Mouse (Mus musculus) MEL (cell line): ENCODE results near the gene 1700025G04Rik. TPM values are rescaled to one million over a fixed set of nuclear protein-coding genes. Genes with fewer than 3 reads are reported as not detected.

Experiments
- DNase-seq: peaks from one replicate; pipeline ENCODE4 v3.0.0; 2011; ENCODE audit warnings: low read depth, low spot score
- H3K27ac ChIP-seq: 2 replicates; pipeline ENCODE4 v1.5.1; 2012; ENCODE audit warnings: low read depth, mild to moderate bottlenecking, control low read depth, low read length, moderate library complexity; ENCODE audit not compliant: control insufficient read depth
- H3K27me3 ChIP-seq, 2 experiments: fragments of 150-350 bp in 1 of 2; sonication (generic) in 1 of 2; 2 replicates each; pipeline ENCODE4 v1.6.1; 2012; ENCODE audit warnings: low read length in 2 of 2, mild to moderate bottlenecking in 2 of 2, improper control_type of control experiment in 1 of 2, moderate library complexity in 1 of 2; ENCODE audit not compliant: insufficient read depth in 2 of 2, control insufficient read depth in 1 of 2
- H3K36me3 ChIP-seq, 2 experiments: 2 replicates each; pipeline ENCODE4 v1.6.1; 2012 to 2014; ENCODE audit warnings: low read length in 2 of 2, improper control_type of control experiment in 1 of 2, inconsistent platforms in 1 of 2, mild to moderate bottlenecking in 1 of 2; ENCODE audit not compliant: insufficient read depth in 2 of 2, control insufficient read depth in 1 of 2
- H3K4me1 ChIP-seq, 2 experiments: fragments of 150-350 bp in 1 of 2; sonication (generic) in 1 of 2; 2 replicates each; pipeline ENCODE4 v1.6.1; 2012; ENCODE audit warnings: low read length in 2 of 2, improper control_type of control experiment in 1 of 2, mild to moderate bottlenecking in 1 of 2; ENCODE audit not compliant: insufficient read depth in 2 of 2, control insufficient read depth in 1 of 2
- H3K4me3 ChIP-seq, 2 experiments: fragments of 150-350 bp in 1 of 2; sonication (generic) in 1 of 2; 2 replicates each; pipeline ENCODE4 v1.5.1; 2012; ENCODE audit warnings: low read depth in 2 of 2, low read length in 2 of 2, mild to moderate bottlenecking in 2 of 2, moderate library complexity in 2 of 2, control low read depth in 1 of 2, improper control_type of control experiment in 1 of 2; ENCODE audit not compliant: control insufficient read depth in 1 of 2, insufficient read depth in 1 of 2
- H3K79me2 ChIP-seq: 2 replicates; pipeline ENCODE4 v1.6.1; 2012; ENCODE audit warnings: mild to moderate bottlenecking, low read length, moderate library complexity; ENCODE audit not compliant: control insufficient read depth, poor library complexity, insufficient read depth
- H3K9ac ChIP-seq: 2 replicates; pipeline ENCODE4 v1.6.1; 2012; ENCODE audit warnings: low read depth, mild to moderate bottlenecking, control low read depth, low read length, moderate library complexity; ENCODE audit not compliant: control insufficient read depth, poor library complexity, severe bottlenecking
- H3K9me3 ChIP-seq: fragments of 150-350 bp; sonication (generic); replicated peaks from 2 replicates; pipeline ENCODE4 v1.6.1; 2012; ENCODE audit warnings: mild to moderate bottlenecking, low read length, improper control_type of control experiment, moderate library complexity; ENCODE audit not compliant: insufficient read depth
- BHLHE40 ChIP-seq: IDR thresholded peaks from 2 replicates; pipeline ENCODE4 v1.6.1; 2012; ENCODE audit warnings: low read depth, mild to moderate bottlenecking, inconsistent platforms, low read length, improper control_type of control experiment, borderline replicate concordance
- ELF1 ChIP-seq: IDR thresholded peaks from 2 replicates; pipeline ENCODE4 v1.6.1; 2014; ENCODE audit warnings: low read depth, mild to moderate bottlenecking, inconsistent platforms, low read length, improper control_type of control experiment, moderate library complexity
- EP300 ChIP-seq, 2 experiments: IDR thresholded peaks; 2 replicates each; pipeline ENCODE4 v1.6.1; 2011; ENCODE audit warnings: improper control_type of control experiment in 2 of 2, low read length in 2 of 2, low read depth in 1 of 2, mild to moderate bottlenecking in 1 of 2
- ETS1 ChIP-seq: IDR thresholded peaks from 2 replicates; pipeline ENCODE4 v1.6.1; 2012; ENCODE audit warnings: low read depth, mild to moderate bottlenecking, inconsistent platforms, low read length, improper control_type of control experiment, moderate library complexity
- GABPA ChIP-seq: IDR thresholded peaks from 2 replicates; pipeline ENCODE4 v1.6.1; 2012; ENCODE audit warnings: low read depth, mild to moderate bottlenecking, inconsistent platforms, low read length, improper control_type of control experiment, moderate library complexity
- GATA1 ChIP-seq: IDR thresholded peaks from 2 replicates; pipeline ENCODE4 v1.6.1; 2011; ENCODE audit warnings: low read depth, low read length, improper control_type of control experiment
- HCFC1 ChIP-seq: IDR thresholded peaks from 2 replicates; pipeline ENCODE4 v1.6.1; 2012; ENCODE audit warnings: low read depth, mild to moderate bottlenecking, inconsistent platforms, low read length, improper control_type of control experiment, moderate library complexity
- KAT2A ChIP-seq: conservative IDR thresholded peaks from 2 replicates; pipeline ENCODE4 v1.6.1; 2012; ENCODE audit warnings: low read depth, low read length, improper control_type of control experiment, inconsistent platforms
- MAFK ChIP-seq: IDR thresholded peaks from 2 replicates; pipeline ENCODE4 v1.6.1; 2011; ENCODE audit warnings: low read depth, mild to moderate bottlenecking, low read length, improper control_type of control experiment, borderline replicate concordance
- MAX ChIP-seq: IDR thresholded peaks from 2 replicates; pipeline ENCODE4 v1.6.1; 2011; ENCODE audit warnings: low read length, improper control_type of control experiment
- MXI1 ChIP-seq: IDR thresholded peaks from 2 replicates; pipeline ENCODE4 v1.6.1; 2011; ENCODE audit warnings: mild to moderate bottlenecking, low read depth, low read length, improper control_type of control experiment
- NELFE ChIP-seq: IDR thresholded peaks from 2 replicates; pipeline ENCODE4 v1.6.1; 2011; ENCODE audit warnings: low read depth, low read length, improper control_type of control experiment
- NRF1 ChIP-seq: IDR thresholded peaks from 2 replicates; pipeline ENCODE4 v1.6.1; 2014; ENCODE audit warnings: low read depth, mild to moderate bottlenecking, inconsistent platforms, low read length, improper control_type of control experiment, moderate library complexity; ENCODE audit not compliant: poor library complexity, insufficient read depth, severe bottlenecking
- POLR2AphosphoS2 ChIP-seq: IDR thresholded peaks from 2 replicates; pipeline ENCODE4 v1.6.1; 2011; ENCODE audit warnings: low read length, improper control_type of control experiment
- RAD21 ChIP-seq: IDR thresholded peaks from 2 replicates; pipeline ENCODE4 v1.6.1; 2011; ENCODE audit warnings: mild to moderate bottlenecking, low read depth, low read length, improper control_type of control experiment
- RCOR1 ChIP-seq: IDR thresholded peaks from 2 replicates; pipeline ENCODE4 v1.6.1; 2012; ENCODE audit warnings: low read depth, mild to moderate bottlenecking, inconsistent platforms, low read length, improper control_type of control experiment
- SIN3A ChIP-seq: IDR thresholded peaks from 2 replicates; pipeline ENCODE4 v1.6.1; 2012; ENCODE audit warnings: low read length, improper control_type of control experiment, inconsistent platforms
- SMC3 ChIP-seq: IDR thresholded peaks from 2 replicates; pipeline ENCODE4 v1.6.1; 2011; ENCODE audit warnings: low read depth, low read length, improper control_type of control experiment
- TBP ChIP-seq: IDR thresholded peaks from 2 replicates; pipeline ENCODE4 v1.8.0; 2011; ENCODE audit warnings: low read depth, low read length, improper control_type of control experiment
- TCF12 ChIP-seq: IDR thresholded peaks from 2 replicates; pipeline ENCODE4 v1.6.1; 2014; ENCODE audit warnings: low read depth, mild to moderate bottlenecking, inconsistent platforms, low read length, improper control_type of control experiment, moderate library complexity
- UBTF ChIP-seq: IDR thresholded peaks from 2 replicates; pipeline ENCODE4 v1.6.1; 2012; ENCODE audit warnings: low read depth, mild to moderate bottlenecking, inconsistent platforms, low read length, improper control_type of control experiment, moderate library complexity, borderline replicate concordance; ENCODE audit not compliant: insufficient read depth
- USF1 ChIP-seq: IDR thresholded peaks from 2 replicates; pipeline ENCODE4 v1.6.1; 2014; ENCODE audit warnings: low read depth, mild to moderate bottlenecking, inconsistent platforms, low read length, improper control_type of control experiment, moderate library complexity
- USF2 ChIP-seq, 2 experiments: IDR thresholded peaks; 2 replicates each; pipeline ENCODE4 v1.6.1; 2011 to 2012; ENCODE audit warnings: improper control_type of control experiment in 2 of 2, low read length in 2 of 2, borderline replicate concordance in 1 of 2, inconsistent platforms in 1 of 2, low read depth in 1 of 2, mild to moderate bottlenecking in 1 of 2; ENCODE audit not compliant: insufficient read depth in 1 of 2
- ZC3H11A ChIP-seq: IDR thresholded peaks from 2 replicates; pipeline ENCODE4 v1.6.1; 2012; ENCODE audit warnings: low read depth, mild to moderate bottlenecking, inconsistent platforms, low read length, improper control_type of control experiment
- ZKSCAN1 ChIP-seq: IDR thresholded peaks from 2 replicates; pipeline ENCODE4 v1.6.1; 2012; ENCODE audit warnings: low read depth, mild to moderate bottlenecking, inconsistent platforms, low read length, improper control_type of control experiment, moderate library complexity
- ZNF384 ChIP-seq: IDR thresholded peaks from 2 replicates; pipeline ENCODE4 v1.6.1; 2012; ENCODE audit warnings: low read depth, mild to moderate bottlenecking, inconsistent platforms, low read length, improper control_type of control experiment
- polyA plus RNA-seq, 2 experiments: library from polyadenylated mRNA; stranded (reverse) in 1 of 2; unstranded in 1 of 2; fragments of >175 nt in 1 of 2; fragments of >200 nt in 1 of 2; gene quantifications; 2 replicates each; pipeline versions ENCODE4 v1.2.1 to v1.2.4; 2012; ENCODE audit warnings: low replicate concordance in 2 of 2, low read depth in 1 of 2; ENCODE audit not compliant: insufficient read length in 2 of 2, insufficient read depth in 1 of 2, missing spikeins in 1 of 2
- total RNA-seq: library from RNA; depleted of rRNA; stranded (reverse); fragments of 300-350 nt; gene quantifications from 2 replicates; pipeline ENCODE4 v1.2.3, GENCODE M21; 2012

Gene 1700025G04Rik
- total and polyA plus RNA-seq, 3 experiments, result 0.04 to 0.91 TPM; not detected in 1

- Histone ChIP-seq H3K36me3 (peaks cover 0 to 7% of the 10 kb centered on the region in 2 experiments; a peak in 2 of 4 replicates), H3K4me1 (peaks cover 0 to 5% of the 10 kb centered on the region in 2 experiments; a peak in 2 of 4 replicates), H3K27me3 (no peaks in the 10 kb centered on the region)
- no peak for DNase-seq
- no peak for TF ChIP-seq SIN3A
- TF ChIP-seq GABPA, result no peak
- TF ChIP-seq ZKSCAN1, result no peak
- no peak for TF ChIP-seq SMC3
- no peak for TF ChIP-seq UBTF
- TF ChIP-seq USF1, result no peak
- TF ChIP-seq BHLHE40, result no peak
- TF ChIP-seq NELFE, result no peak
- no peak for TF ChIP-seq RCOR1
- no peak for TF ChIP-seq ZC3H11A
- TF ChIP-seq POLR2AphosphoS2, result no peak
- TF ChIP-seq RAD21, result no peak
- no peak for TF ChIP-seq NRF1
- no peak for TF ChIP-seq HCFC1
- TF ChIP-seq GATA1, result no peak
- no peak for TF ChIP-seq MAFK
- no peak for TF ChIP-seq EP300 (IDR thresholded peaks at IDR 0.05; ENCODE audit: low read depth in 1 of 2, low read length in 2 of 2)
- TF ChIP-seq, all 39 proteins: peak for 0
- no peaks in the 10 kb centered on the region for H3K79me2 ChIP-seq
- no peak overlapping the region for H3K27ac ChIP-seq
- no peak overlapping the region for H3K4me3 ChIP-seq
- H3K9me3 ChIP-seq, result no peaks in the 10 kb centered on the region
- no peak overlapping the region for H3K9ac ChIP-seq
Observed at GRCm38 (mm10) chr1:152024019-152024787, 65.7 kb downstream of the 1700025G04Rik start.

DNA sequence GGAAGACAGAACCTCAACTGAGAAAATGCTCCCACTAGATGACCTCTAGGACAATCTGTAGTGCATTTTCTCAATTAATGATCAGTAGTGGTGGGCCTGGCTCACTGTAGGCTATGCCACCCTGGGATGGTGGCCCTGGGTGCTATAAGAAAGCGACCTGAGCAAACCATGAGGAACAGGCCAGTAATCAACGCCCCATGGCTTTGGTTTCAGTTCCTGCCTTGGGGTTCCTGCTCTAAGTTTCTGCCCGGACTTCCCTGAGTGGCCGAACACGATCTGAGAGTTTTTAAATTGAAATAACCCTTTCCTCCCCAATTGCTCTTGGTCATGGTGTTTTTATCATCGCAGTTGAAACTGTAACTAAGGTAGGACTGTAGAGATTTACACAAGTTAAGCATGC is 69.1 kb downstream of the 1700025G04Rik start:
- H3K27ac ChIP-seq, result no peak overlapping the region
- TF ChIP-seq ETS1 (no peak), GATA1 (no peak), KAT2A (no peak), TBP (no peak), BHLHE40 (no peak), USF1 (no peak), ZNF384 (no peak), ZC3H11A (no peak), NRF1 (no peak), NELFE (no peak), POLR2AphosphoS2 (no peak), MXI1 (no peak), MAFK (no peak), TCF12 (no peak), UBTF (no peak), RAD21 (no peak), GABPA (no peak), MAX (no peak), USF2 (IDR thresholded peaks at IDR 0.05; ENCODE audit: borderline replicate concordance in 1 of 2, insufficient read depth in 1 of 2, low read depth in 1 of 2, low read length in 2 of 2) (no peak), ELF1 (no peak)
- TF ChIP-seq, all 39 proteins: peak for 0

More for the DNA sequence above, 69.1 kb downstream of the 1700025G04Rik start:
- no peak for DNase-seq
- peaks cover 0 to 16% of the 10 kb centered on the region in 2 experiments; a peak in 2 of 4 replicates for H3K36me3 ChIP-seq
- no peaks in the 10 kb centered on the region for H3K9me3 ChIP-seq
- no peak overlapping the region for H3K9ac ChIP-seq
- peaks cover 7 to 18% of the 10 kb centered on the region in 2 experiments for H3K4me1 ChIP-seq
- H3K4me3 ChIP-seq, result no peak overlapping the region
- H3K79me2 ChIP-seq, result no peaks in the 10 kb centered on the region
- no peaks in the 10 kb centered on the region for H3K27me3 ChIP-seq
